Comparison of ENCODE assay signal across 7 mouse cellular contexts in genomic region chr16:94038272-94038985, GRCm38 (mm10). TPM values are rescaled to one million over a fixed set of nuclear protein-coding genes. Genes with fewer than 3 reads are reported as not detected.
DNase-seq lines count a peak whose midpoint lies in the region; ATAC-seq and TF ChIP-seq lines count a peak whose summit lies in the region.

No protein-coding gene starts in this region.

- no peak for TF ChIP-seq POLR2A in lung, adult 2 months (IDR thresholded peaks at IDR 0.05; ENCODE audit: borderline replicate concordance, extremely low read depth, low read depth, low read length)

- DNase-seq in CD4-positive helper T cell, adult 2 months (ENCODE audit: low read depth, low spot score), result peak; percentile 55
- peak; percentile 34 for DNase-seq in G1E (ENCODE audit: low spot score)
- peak; percentile 70 for DNase-seq in cerebellum, adult 9-10 months
- peak; percentile 19 to 60 for DNase-seq in frontal cortex, postnatal 36 days (ENCODE audit: low spot score in 2 of 2)
- DNase-seq in kidney, postnatal 25 days, result peak; percentile 65 to 86
- peak; percentile 50 for DNase-seq in lung, adult 2 months
- peak; percentile 27 for DNase-seq in spleen, adult 12 weeks (ENCODE audit: low spot score)

- no peak for ATAC-seq in G1E (ENCODE audit: extremely low read depth, insufficient number of reproducible peaks, low FRiP score, poor library complexity, severe bottlenecking)

- peak; percentile 42; the same call in 1 of the 2 replicates for TF ChIP-seq CTCF in G1E (IDR thresholded peaks at IDR 0.05; ENCODE audit: low read depth, low read length)
- peak; percentile 71 for TF ChIP-seq CTCF in lung, adult 2 months (IDR thresholded peaks at IDR 0.05; ENCODE audit: insufficient read depth, low read length)

- 55% methylated on average over 12 of the region's 12 CpGs for WGBS in lung, adult 2 months

- H3K36me3 ChIP-seq in G1E (replicated peaks), result no peaks in the 10 kb centered on the region

- H3K4me1 ChIP-seq in G1E (ENCODE audit: insufficient read depth, low read depth, low read length), result peaks cover 5% of the 10 kb centered on the region; the same call in 1 of the 2 replicates
- H3K4me1 ChIP-seq in lung, adult 2 months (ENCODE audit: control insufficient read depth, insufficient read depth, low read length), result no peaks in the 10 kb centered on the region

- peaks cover 3% of the 10 kb centered on the region; the same call in 1 of the 2 replicates for H3K9me3 ChIP-seq in G1E (replicated peaks)

- H3K27me3 ChIP-seq in G1E (ENCODE audit: insufficient read depth, low read length), result peaks cover 11% of the 10 kb centered on the region; the same call in 1 of the 2 replicates

- H3K4me3 ChIP-seq in G1E (ENCODE audit: low read depth, low read length), result no peak overlapping the region
- H3K4me3 ChIP-seq in lung, adult 2 months (replicated peaks; ENCODE audit: extremely low read depth, low read depth, low read length), result no peak overlapping the region

RNA-seq across cellular contexts. Expression of gene Cldn14, which starts 29.8 kb away (rescaled TPM):
- total RNA-seq in G1E (2014; fragmentation: Nextera tagmentation) (not detected in 2 replicates), G1E (2017) (0.06 TPM in 1 of 2 replicates, not detected in the other)
- polyA plus RNA-seq in G1E (2012), result not detected in 2 replicates
- polyA plus RNA-seq in lung, adult 2 months (2012; rRNA removed), result 0.08 and 0.17 TPM in 2 replicates

RNA-seq across cellular contexts. Expression of gene Sim2, which starts 46.3 kb away (rescaled TPM):
- not detected in 2 replicates for total RNA-seq in G1E (2014; fragmentation: Nextera tagmentation)
- not detected in 2 replicates for total RNA-seq in G1E (2017)
- polyA plus RNA-seq in G1E (2012), result not detected in 2 replicates
- 0.05 and 8.8 TPM in 2 replicates for polyA plus RNA-seq in lung, adult 2 months (2012; rRNA removed)
